In the genomic region with DNA sequence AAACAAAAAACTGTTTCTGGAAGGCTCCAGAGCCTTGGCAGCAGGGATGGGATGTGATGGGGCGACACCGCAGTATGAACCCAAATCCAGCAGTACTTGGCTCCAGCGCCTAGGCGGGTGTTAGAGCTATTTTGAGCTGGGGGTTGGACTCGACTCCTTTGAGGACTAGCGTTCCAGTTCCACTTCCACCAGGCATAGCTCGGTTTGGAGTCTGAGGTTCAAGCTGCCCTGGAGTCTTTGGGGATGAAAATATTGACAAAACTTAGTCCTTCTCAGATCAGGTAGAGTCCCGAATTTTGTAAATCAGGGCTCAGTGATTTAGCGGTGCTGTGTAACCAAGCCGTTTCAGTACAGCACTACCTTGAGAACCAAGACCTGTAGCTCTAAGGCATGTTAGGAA, we compare ENCODE assay signal across 20 mouse cellular contexts. TPM values are rescaled to one million over a fixed set of nuclear protein-coding genes. Genes with fewer than 3 reads are reported as not detected.
"Had no signal": no experiment of that assay in that cellular context is flagged by ENCODE, and none has a peak within 500 bp of the region (broad histone marks: within the 10 kb centered on the region; RNA-seq: fewer than 3 reads in every experiment).

No protein-coding gene starts in this region.

- H3K4me2 ChIP-seq: limb, embryonic 12.5 days; liver, embryonic 13.5 days; lung, embryonic 15.5 days; midbrain, embryonic 13.5 days; neural tube, embryonic 13.5 days; stomach, embryonic 15.5 days had no signal

- H3K27ac ChIP-seq: left cerebral cortex, adult 2 months; limb, embryonic 12.5 days; liver, embryonic 13.5 days; lung, embryonic 15.5 days; macrophage; midbrain, embryonic 13.5 days; stomach, embryonic 15.5 days had no signal

- H3K36me3 ChIP-seq: limb, embryonic 12.5 days; liver, embryonic 13.5 days; lung, embryonic 15.5 days; midbrain, embryonic 13.5 days; neural tube, embryonic 13.5 days; stomach, embryonic 15.5 days had no signal

- H3K4me3 ChIP-seq: left cerebral cortex, adult 2 months; limb, embryonic 12.5 days; liver, embryonic 13.5 days; lung, embryonic 15.5 days; megakaryocyte, embryonic 14.5 days; midbrain, embryonic 13.5 days; neural tube, embryonic 13.5 days; stomach, embryonic 15.5 days had no signal

- H3K4me1 ChIP-seq: limb, embryonic 12.5 days; liver, embryonic 13.5 days; lung, embryonic 15.5 days; stomach, embryonic 15.5 days had no signal

- ATAC-seq: liver, postnatal 0 days; midbrain, embryonic 13.5 days had no signal

- H3K9me3 ChIP-seq: limb, embryonic 12.5 days; liver, embryonic 13.5 days; lung, embryonic 15.5 days; midbrain, embryonic 13.5 days; neural tube, embryonic 13.5 days; stomach, embryonic 15.5 days had no signal

- DNase-seq: kidney, adult 8-10 months; kidney, postnatal 25 days; liver; liver, embryonic 13.5 days; liver, postnatal 0 days; lung, postnatal 14 days; right cerebral cortex, postnatal 4 days; spleen, adult 18-20 months; thymus, adult 2 months; thymus, postnatal 25 days had no signal

- H3K9ac ChIP-seq: limb, embryonic 12.5 days; liver, embryonic 13.5 days; liver, postnatal 0 days; lung, embryonic 15.5 days; midbrain, embryonic 13.5 days; neural tube, embryonic 13.5 days; stomach, embryonic 15.5 days had no signal

RNA-seq across cellular contexts. Expression of gene Zic1, which starts 35.9 kb away (rescaled TPM):
- polyA plus RNA-seq: kidney, embryonic 16.5 days; liver, postnatal 0 days; macrophage had no signal

RNA-seq across cellular contexts. Expression of gene Zic4, which starts 39.3 kb away (rescaled TPM):
- polyA plus RNA-seq: kidney, embryonic 16.5 days; liver, embryonic 13.5 days; liver, postnatal 0 days; lung, embryonic 15.5 days; macrophage; thymus, adult 2 months; urinary bladder, adult 2 months had no signal
